Mouse (Mus musculus) megakaryocyte, embryonic 14.5 days (primary cell): ENCODE results near the gene Mrto4.

Experiments
- FLI1 ChIP-seq: IDR thresholded peaks from 2 replicates; pipeline ENCODE4 v1.6.1; 2012; ENCODE audit warnings: low read length, inconsistent platforms, mixed read lengths
- GATA1 ChIP-seq: IDR thresholded peaks from 3 replicates; pipeline ENCODE4 v1.6.1; 2012; ENCODE audit warnings: mixed read lengths, low read length, inconsistent platforms, borderline replicate concordance

GRCm38 (mm10) chr4:139318449-139318848 is 33.9 kb downstream of the Mrto4 start:
- TF ChIP-seq FLI1 (no peak), GATA1 (no peak)
